Mouse (Mus musculus) megakaryocyte, embryonic 14.5 days (primary cell): ENCODE measurements around the gene Gm44502.
A peak's percentile ranks its signal among the peaks of the same experiment; 100 is the strongest.

Source experiments
- FLI1 ChIP-seq: IDR thresholded peaks from 2 replicates; pipeline ENCODE4 v1.6.1; 2012; ENCODE audit warnings: low read length, inconsistent platforms, mixed read lengths
- GATA1 ChIP-seq: IDR thresholded peaks from 3 replicates; pipeline ENCODE4 v1.6.1; 2012; ENCODE audit warnings: mixed read lengths, low read length, inconsistent platforms, borderline replicate concordance

DNA sequence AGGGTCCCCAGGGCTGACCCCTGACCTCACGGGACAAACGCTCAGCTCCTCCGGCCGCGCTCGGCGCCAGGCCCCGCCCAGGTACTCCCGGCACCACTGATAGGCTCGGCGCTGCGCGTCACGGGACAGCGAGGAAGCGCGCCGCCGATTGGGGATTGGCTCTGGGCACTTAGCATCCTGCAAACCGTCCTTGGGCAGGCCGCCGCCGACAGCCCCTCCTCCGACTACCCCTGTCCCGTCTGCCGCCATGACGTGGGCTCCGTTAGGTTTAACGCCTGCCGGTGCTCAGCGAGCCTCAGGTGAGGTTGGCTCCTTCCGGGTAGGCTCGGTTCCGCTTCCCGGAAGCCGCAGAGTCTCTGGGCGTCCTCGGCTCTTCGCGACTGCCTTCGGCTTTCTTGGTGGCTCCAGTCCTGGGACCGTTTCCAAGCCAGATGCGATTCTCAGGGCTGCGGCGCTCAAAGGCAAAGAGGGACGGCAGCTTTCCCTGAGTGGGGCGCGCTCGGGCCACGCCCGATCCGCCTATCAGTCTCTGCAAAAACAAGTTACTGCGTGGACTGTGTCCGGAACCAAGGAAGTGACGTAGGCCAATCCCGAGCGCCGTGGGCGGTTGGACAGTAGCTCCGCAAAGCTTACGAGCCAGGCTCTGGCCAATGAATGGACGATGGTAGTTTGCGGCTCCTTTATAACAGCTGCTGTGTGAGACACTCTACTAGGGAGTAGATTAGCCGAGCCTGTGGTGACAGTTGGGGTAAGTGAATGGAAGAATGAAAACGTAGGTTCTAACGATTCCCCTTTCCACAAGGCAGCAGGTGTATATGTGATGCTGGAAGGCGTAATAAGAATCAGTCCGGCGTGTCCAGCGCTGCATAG lies at the start of gene Gm44502, which contains the start of the genes C730034F03Rik and Chkb:
- no peak for TF ChIP-seq GATA1
- 0 out of 2 replicates have a peak, but pooled peaks have one; percentile 39 for TF ChIP-seq FLI1
